Mouse (Mus musculus): Measurements from ENCODE around the gene Spsb4. TPM values are rescaled to one million over a fixed set of nuclear protein-coding genes. Genes with fewer than 3 reads are reported as not detected.

Gene Spsb4
- total and polyA plus RNA-seq, 2 experiments from 2014 or later = 36.2 to 67.1 TPM

- no peak overlapping the region; the same call in 1 of the 2 replicates for H3K27ac ChIP-seq
- H3K9ac ChIP-seq (replicated peaks; ENCODE audit: low read length) = no peak overlapping the region
- DNase-seq (ENCODE audit: low spot score) (no peak), ATAC-seq (no peak)
- WGBS = 66% methylated on average over 5 of the region's 5 CpGs
- H3K9me3 ChIP-seq (ENCODE audit: low read length) = no peaks in the 10 kb centered on the region
- H3K4me3 ChIP-seq (ENCODE audit: low read length) = no peak overlapping the region
- H3K4me1 ChIP-seq (ENCODE audit: insufficient read depth, low read length) = peaks cover 40% of the 10 kb centered on the region
- TF ChIP-seq CTCF (IDR thresholded peaks at IDR 0.05; ENCODE audit: low read depth) = no peak
- no peak overlapping the region for H3K4me2 ChIP-seq (ENCODE audit: low read depth, low read length)
- no peaks in the 10 kb centered on the region for H3K36me3 ChIP-seq (ENCODE audit: insufficient read depth, low read length)
- H3K27me3 ChIP-seq (ENCODE audit: insufficient read depth, low read length) = no peaks in the 10 kb centered on the region
Observed at GRCm38 (mm10) chr9:96981836-96982235, 36.8 kb downstream of the Spsb4 start.

DNA sequence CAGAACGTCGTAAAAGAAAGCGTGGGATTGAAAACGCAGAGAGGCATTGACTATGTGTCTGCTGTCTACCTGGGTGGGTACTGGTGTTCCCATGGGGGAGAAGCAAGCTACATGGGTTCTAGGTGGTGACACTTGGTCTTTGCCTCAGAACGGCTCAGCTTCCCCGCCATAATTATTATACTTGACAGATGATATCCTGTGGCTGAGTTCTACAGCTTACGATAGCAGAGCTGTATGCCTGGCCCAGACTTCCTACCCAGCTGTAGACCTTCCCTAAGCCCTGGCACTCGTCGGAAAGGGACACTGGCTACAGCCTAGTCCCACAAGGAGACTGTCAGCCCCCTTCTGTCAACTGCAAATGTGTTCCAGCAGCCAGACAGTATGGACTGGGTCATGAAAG is 37.5 kb downstream of the Spsb4 start:
- ATAC-seq (no peak), DNase-seq (ENCODE audit: low spot score) (no peak)
- Histone ChIP-seq H3K4me3 (ENCODE audit: low read length) (no peak overlapping the region), H3K4me2 (ENCODE audit: low read depth, low read length) (no peak overlapping the region), H3K9ac (replicated peaks; ENCODE audit: low read length) (no peak overlapping the region), H3K9me3 (ENCODE audit: low read length) (no peaks in the 10 kb centered on the region), H3K27me3 (ENCODE audit: insufficient read depth, low read length) (no peaks in the 10 kb centered on the region), H3K4me1 (ENCODE audit: insufficient read depth, low read length) (peaks cover 40% of the 10 kb centered on the region), H3K27ac (peak overlapping the region; percentile 3; the same call in 1 of the 2 replicates), H3K36me3 (ENCODE audit: insufficient read depth, low read length) (no peaks in the 10 kb centered on the region)
- 18% methylated on average over 9 of the region's 9 CpGs for WGBS
- no peak for TF ChIP-seq CTCF (IDR thresholded peaks at IDR 0.05; ENCODE audit: low read depth)

DNA sequence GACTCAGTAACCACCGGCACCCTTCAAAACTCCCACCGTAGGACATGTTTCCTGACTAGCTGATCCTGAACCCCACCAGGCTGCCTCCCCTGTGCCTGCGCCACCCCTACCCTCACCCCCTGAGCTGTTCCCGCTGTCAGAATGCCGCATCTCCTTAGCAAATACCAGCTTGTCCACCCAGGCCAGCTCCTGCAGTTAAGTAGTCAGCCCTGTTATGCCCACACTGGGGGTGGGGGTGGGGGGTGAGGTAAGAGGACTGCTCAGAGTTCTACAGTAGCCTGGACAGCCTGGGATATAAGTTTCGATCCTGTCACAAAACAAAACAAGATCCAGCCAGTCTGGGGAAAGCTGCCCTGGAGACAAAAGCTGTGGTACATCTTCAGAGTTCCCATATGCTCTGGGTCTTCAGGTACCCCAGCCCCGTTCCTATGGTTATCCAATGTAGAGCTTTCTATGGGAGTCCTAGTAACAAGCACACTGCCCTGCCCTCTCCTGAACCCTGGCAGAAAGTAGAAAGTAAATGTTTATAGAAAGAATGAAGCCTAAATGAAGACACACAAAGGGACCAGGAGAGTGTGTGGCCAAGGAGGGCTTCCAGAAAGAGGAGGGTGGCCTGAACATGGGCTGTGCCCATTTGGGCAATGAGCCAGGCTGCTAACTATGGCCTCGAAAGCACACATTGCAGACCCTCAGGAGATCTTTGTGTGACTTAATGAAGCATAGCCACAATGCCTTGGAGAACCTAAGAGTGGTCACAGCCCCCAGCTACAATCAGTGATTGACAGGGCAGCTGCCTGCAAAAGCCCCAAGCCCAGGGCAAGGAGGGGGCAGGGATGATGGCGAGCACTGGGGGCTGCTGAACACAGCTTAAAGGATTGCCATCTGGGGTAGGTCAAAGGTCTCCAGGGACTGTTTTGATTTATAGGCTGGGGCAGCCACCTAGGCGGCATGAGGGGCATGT is 38.3 kb downstream of the Spsb4 start:
- Histone ChIP-seq H3K4me2 (ENCODE audit: low read depth, low read length) (no peak overlapping the region), H3K4me1 (ENCODE audit: insufficient read depth, low read length) (peaks cover 40% of the 10 kb centered on the region), H3K36me3 (ENCODE audit: insufficient read depth, low read length) (no peaks in the 10 kb centered on the region), H3K4me3 (ENCODE audit: low read length) (no peak overlapping the region), H3K27me3 (ENCODE audit: insufficient read depth, low read length) (no peaks in the 10 kb centered on the region), H3K9me3 (ENCODE audit: low read length) (no peaks in the 10 kb centered on the region), H3K27ac (peak overlapping the region; percentile 34; the same call in 1 of the 2 replicates), H3K9ac (replicated peaks; ENCODE audit: low read length) (no peak overlapping the region)
- TF ChIP-seq CTCF (IDR thresholded peaks at IDR 0.05; ENCODE audit: low read depth) = no peak
- peak; percentile 78 for DNase-seq (ENCODE audit: low spot score)
- 23% methylated on average over 10 of the region's 10 CpGs for WGBS
- peak; percentile 55 for ATAC-seq

- H3K4me2 ChIP-seq (ENCODE audit: low read depth, low read length) = no peak overlapping the region
- no peaks in the 10 kb centered on the region for H3K9me3 ChIP-seq (ENCODE audit: low read length)
- H3K27ac ChIP-seq = peak overlapping the region; percentile 34; the same call in 1 of the 2 replicates
- no peak for ATAC-seq
- TF ChIP-seq CTCF (IDR thresholded peaks at IDR 0.05; ENCODE audit: low read depth) = no peak
- WGBS = 18% methylated on average over 13 of the region's 13 CpGs
- H3K27me3 ChIP-seq (ENCODE audit: insufficient read depth, low read length) = no peaks in the 10 kb centered on the region
- H3K4me3 ChIP-seq (ENCODE audit: low read length) = no peak overlapping the region
- H3K36me3 ChIP-seq (ENCODE audit: insufficient read depth, low read length) = no peaks in the 10 kb centered on the region
- DNase-seq (ENCODE audit: low spot score) = no peak
- H3K4me1 ChIP-seq (ENCODE audit: insufficient read depth, low read length) = peaks cover 40% of the 10 kb centered on the region
- H3K9ac ChIP-seq (replicated peaks; ENCODE audit: low read length) = no peak overlapping the region
Observed at GRCm38 (mm10) chr9:96979417-96980030, 39.1 kb downstream of the Spsb4 start.

- Histone ChIP-seq H3K27ac (peak overlapping the region; percentile 54; the same call in 1 of the 2 replicates), H3K4me3 (ENCODE audit: low read length) (no peak overlapping the region), H3K4me2 (ENCODE audit: low read depth, low read length) (no peak overlapping the region), H3K36me3 (ENCODE audit: insufficient read depth, low read length) (no peaks in the 10 kb centered on the region), H3K9ac (replicated peaks; ENCODE audit: low read length) (no peak overlapping the region; the same call in 1 of the 2 replicates), H3K9me3 (ENCODE audit: low read length) (no peaks in the 10 kb centered on the region), H3K4me1 (ENCODE audit: insufficient read depth, low read length) (peaks cover 41% of the 10 kb centered on the region), H3K27me3 (ENCODE audit: insufficient read depth, low read length) (no peaks in the 10 kb centered on the region)
- WGBS = 43% methylated on average over 10 of the region's 10 CpGs
- ATAC-seq (peak; percentile 76), DNase-seq (ENCODE audit: low spot score) (peak; percentile 68)
- TF ChIP-seq CTCF (IDR thresholded peaks at IDR 0.05; ENCODE audit: low read depth) = no peak
Observed at GRCm38 (mm10) chr9:96978147-96978782, 40.4 kb downstream of the Spsb4 start.

DNA sequence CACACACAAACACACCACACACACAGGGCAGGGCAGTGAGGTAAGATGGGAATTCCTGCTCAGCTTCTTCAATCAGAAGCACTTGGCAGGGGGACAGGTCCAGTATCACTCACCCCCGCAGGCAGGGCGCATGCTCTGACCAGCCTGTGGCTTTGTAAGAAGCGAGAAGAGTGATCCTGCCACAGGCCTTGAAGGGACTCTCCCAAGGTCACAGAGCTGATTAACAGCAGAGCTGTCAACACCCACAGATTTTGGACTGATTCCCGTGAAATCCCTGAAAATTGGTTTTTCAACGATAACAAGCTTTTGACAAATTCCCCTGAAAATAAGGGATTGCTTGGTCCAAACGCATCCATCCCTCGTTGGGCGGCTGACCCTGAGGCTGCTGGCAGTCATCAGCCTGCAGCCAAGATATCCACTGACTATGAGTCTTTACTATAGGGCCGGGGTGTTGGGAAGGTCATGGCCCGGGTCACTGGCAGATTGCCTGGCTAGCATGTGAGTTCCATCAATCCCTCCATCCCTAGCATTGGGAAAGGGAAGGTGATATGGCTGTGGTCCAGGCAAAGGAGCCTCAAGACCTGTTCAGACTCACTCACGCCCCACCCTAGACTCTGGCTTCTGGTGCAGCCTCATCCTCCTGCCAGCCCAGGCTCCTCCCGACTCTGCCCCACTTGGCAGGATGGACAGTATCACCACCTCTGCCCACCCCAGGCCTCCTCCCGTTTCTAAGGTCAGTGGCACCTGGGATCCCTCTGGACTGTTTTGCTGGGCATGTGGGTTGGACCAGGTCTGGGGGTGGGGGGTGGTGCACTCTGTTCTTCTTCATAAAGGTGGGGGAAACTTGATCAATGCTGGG is 41.1 kb downstream of the Spsb4 start:
- TF ChIP-seq CTCF (IDR thresholded peaks at IDR 0.05; ENCODE audit: low read depth) = no peak
- no peak overlapping the region for H3K9ac ChIP-seq (replicated peaks; ENCODE audit: low read length)
- WGBS = 34% methylated on average over 13 of the region's 13 CpGs
- DNase-seq (ENCODE audit: low spot score) (peak; percentile 65), ATAC-seq (peak; percentile 24; the same call in 1 of the 2 replicates)
- no peaks in the 10 kb centered on the region for H3K36me3 ChIP-seq (ENCODE audit: insufficient read depth, low read length)
- H3K4me1 ChIP-seq (ENCODE audit: insufficient read depth, low read length) = peaks cover 48% of the 10 kb centered on the region
- no peaks in the 10 kb centered on the region for H3K27me3 ChIP-seq (ENCODE audit: insufficient read depth, low read length)
- H3K9me3 ChIP-seq (ENCODE audit: low read length) = no peaks in the 10 kb centered on the region
- H3K4me2 ChIP-seq (ENCODE audit: low read depth, low read length) = no peak overlapping the region
- H3K27ac ChIP-seq = peak overlapping the region; percentile 54; the same call in 1 of the 2 replicates
- H3K4me3 ChIP-seq (ENCODE audit: low read length) = no peak overlapping the region

All from hindbrain, postnatal 0 days (tissue).